Mouse (Mus musculus) lung, adult 2 months (tissue): Measurements from ENCODE around the gene Tor1aip1.

Experiments used
- CTCF ChIP-seq: fragments of 200-500 bp; IDR thresholded peaks from 2 replicates; pipeline ENCODE4 v1.5.1; 2011; ENCODE audit warnings: mild to moderate bottlenecking, low read length, control low read depth; ENCODE audit not compliant: insufficient read depth
- POLR2A ChIP-seq: fragments of 200-500 bp; IDR thresholded peaks from 2 replicates; pipeline ENCODE4 v1.6.1; 2011; ENCODE audit warnings: low read depth, mild to moderate bottlenecking, control low read depth, low read length, borderline replicate concordance; ENCODE audit errors: extremely low read depth

DNA sequence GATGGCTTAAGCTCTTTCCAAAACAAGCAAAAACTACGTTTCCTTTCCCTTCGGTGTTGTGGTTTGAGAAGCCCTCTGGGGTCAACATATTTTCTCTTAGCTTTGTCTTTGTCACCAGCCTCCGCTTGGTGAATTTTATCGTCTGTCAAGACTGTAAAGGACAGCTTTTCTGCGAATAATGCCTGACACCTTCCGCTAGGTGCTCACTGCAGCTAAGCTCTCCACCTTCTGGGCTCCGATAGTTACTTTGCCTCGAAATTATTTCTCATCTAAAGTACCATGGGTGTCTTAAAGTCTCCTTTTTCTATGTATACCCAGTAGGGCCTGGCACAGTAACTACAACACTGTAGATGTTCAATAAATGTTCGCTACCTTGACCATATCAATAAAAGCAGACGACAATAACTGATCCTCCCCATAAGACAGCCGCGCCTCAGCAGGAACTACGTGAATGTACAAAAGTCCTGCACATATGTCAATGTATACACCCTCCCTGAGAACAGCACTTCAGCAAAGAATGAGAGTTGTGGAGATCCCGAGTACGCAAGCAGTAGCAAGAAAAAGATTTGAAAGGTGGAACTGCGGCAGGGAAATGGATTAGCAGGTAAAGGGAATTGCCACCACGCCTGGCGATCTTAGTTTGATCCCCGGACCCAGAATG lies 62.4 kb downstream of the Tor1aip1 start:
- TF ChIP-seq POLR2A: no peak
- TF ChIP-seq CTCF: no peak
